Mouse (Mus musculus): Measurements from ENCODE around the gene Sntg2. TPM values are rescaled to one million over a fixed set of nuclear protein-coding genes. Genes with fewer than 3 reads are reported as not detected.

Gene Sntg2
- polyA plus RNA-seq, 1 experiment from 2014 or later: 1.5 TPM

GRCm38 (mm10) chr12:30272242-30272985 is 100.8 kb downstream of the Sntg2 start:
- no peaks in the 10 kb centered on the region for H3K36me3 ChIP-seq
- H3K9ac ChIP-seq: no peak overlapping the region
- H3K27ac ChIP-seq: no peak overlapping the region
- 89% methylated on average over 8 of the region's 8 CpGs for WGBS
- H3K4me1 ChIP-seq: no peaks in the 10 kb centered on the region
- no peaks in the 10 kb centered on the region for H3K9me3 ChIP-seq
- ATAC-seq (ENCODE audit: insufficient number of reproducible peaks, insufficient read depth, low FRiP score, low TSS enrichment, low read depth): no peak
- no peak overlapping the region for H3K4me2 ChIP-seq
- no peaks in the 10 kb centered on the region for H3K27me3 ChIP-seq
- H3K4me3 ChIP-seq: no peak overlapping the region

GRCm38 (mm10) chr12:30264206-30264605 is 109.0 kb downstream of the Sntg2 start:
- Histone ChIP-seq H3K4me3 (no peak overlapping the region), H3K9me3 (no peaks in the 10 kb centered on the region), H3K4me1 (0 out of 2 replicates have a peak, but pooled peaks cover 2% of the 10 kb centered on the region), H3K9ac (no peak overlapping the region), H3K4me2 (no peak overlapping the region), H3K27me3 (no peaks in the 10 kb centered on the region), H3K36me3 (no peaks in the 10 kb centered on the region), H3K27ac (no peak overlapping the region)
- WGBS: 68% methylated on average over 5 of the region's 5 CpGs
- ATAC-seq (ENCODE audit: insufficient number of reproducible peaks, insufficient read depth, low FRiP score, low TSS enrichment, low read depth): no peak

DNA sequence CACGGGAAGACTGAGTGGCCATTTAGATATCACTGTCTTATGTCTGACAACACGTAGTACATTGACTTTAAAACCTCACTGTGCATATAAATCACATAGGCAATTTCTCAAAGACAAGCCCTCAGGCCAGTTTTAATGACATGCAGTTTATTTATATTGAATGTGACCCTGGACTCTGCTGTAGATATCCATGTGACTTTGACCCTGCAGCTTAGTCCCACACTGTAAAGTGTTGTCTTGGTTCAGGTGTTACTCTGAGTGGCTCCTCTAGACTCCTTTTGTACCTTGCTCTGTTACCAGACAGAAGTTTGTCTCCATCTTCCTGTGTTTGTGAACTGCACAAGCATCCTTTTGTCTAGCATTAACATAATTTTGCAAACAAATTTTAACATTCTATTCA is 112.0 kb downstream of the Sntg2 start:
- 0 out of 2 replicates have a peak, but pooled peaks cover 2% of the 10 kb centered on the region for H3K4me1 ChIP-seq
- ATAC-seq (ENCODE audit: insufficient number of reproducible peaks, insufficient read depth, low FRiP score, low TSS enrichment, low read depth): no peak
- no peak overlapping the region for H3K4me2 ChIP-seq
- no peak overlapping the region for H3K4me3 ChIP-seq
- H3K9ac ChIP-seq: no peak overlapping the region
- no peaks in the 10 kb centered on the region for H3K9me3 ChIP-seq
- H3K36me3 ChIP-seq: no peaks in the 10 kb centered on the region
- no peak overlapping the region for H3K27ac ChIP-seq
- WGBS: 51% methylated on average over 2 of the region's 2 CpGs
- no peaks in the 10 kb centered on the region for H3K27me3 ChIP-seq

DNA sequence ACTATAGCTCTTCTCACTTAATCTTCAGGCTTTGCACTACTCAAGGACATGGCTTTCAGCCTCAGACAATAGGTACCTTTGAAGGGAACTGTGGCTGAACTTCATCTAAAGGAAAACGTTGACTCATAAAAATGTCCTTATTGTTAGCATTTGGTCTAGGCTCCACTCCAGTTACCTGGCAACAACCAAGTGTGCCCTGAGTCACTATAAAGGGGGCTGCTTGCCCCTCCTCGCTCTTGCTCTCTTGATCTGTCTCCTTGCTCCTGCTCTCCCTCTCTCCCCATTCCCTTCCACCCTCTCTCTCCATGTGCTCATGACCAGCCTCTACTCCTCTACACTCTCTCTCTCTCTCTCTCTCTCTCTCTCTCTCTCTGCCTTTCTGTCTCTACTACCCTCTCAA is 114.5 kb downstream of the Sntg2 start:
- H3K4me2 ChIP-seq: no peak overlapping the region
- no peak overlapping the region for H3K9ac ChIP-seq
- no peaks in the 10 kb centered on the region for H3K27me3 ChIP-seq
- ATAC-seq (ENCODE audit: insufficient number of reproducible peaks, insufficient read depth, low FRiP score, low TSS enrichment, low read depth): no peak
- H3K27ac ChIP-seq: no peak overlapping the region
- H3K9me3 ChIP-seq: no peaks in the 10 kb centered on the region
- 58% methylated on average over 2 of the region's 2 CpGs for WGBS
- H3K4me3 ChIP-seq: no peak overlapping the region
- H3K36me3 ChIP-seq: no peaks in the 10 kb centered on the region
- H3K4me1 ChIP-seq: 0 out of 2 replicates have a peak, but pooled peaks cover 2% of the 10 kb centered on the region

DNA sequence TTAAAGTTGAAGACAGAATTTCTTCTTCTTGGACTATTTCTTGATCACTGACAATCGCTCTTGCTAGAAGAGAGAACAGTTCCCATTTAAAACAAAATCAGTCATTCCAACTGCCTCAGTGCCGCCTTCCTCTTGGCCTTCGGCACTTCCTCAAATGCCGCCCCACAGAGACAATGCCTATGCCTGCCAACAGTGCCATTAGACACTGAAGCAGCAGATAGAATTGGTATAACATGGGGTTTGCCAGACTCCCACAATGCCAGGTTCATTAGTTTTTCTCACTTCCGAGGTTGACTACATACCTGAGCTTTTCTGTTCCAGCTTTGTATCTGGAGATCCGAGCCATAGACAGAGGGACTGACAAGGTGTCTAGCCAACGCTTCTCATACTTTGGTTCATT is 115.5 kb downstream of the Sntg2 start:
- Histone ChIP-seq H3K27ac (no peak overlapping the region), H3K4me2 (no peak overlapping the region), H3K9ac (no peak overlapping the region), H3K36me3 (no peaks in the 10 kb centered on the region), H3K27me3 (no peaks in the 10 kb centered on the region), H3K4me3 (no peak overlapping the region), H3K4me1 (0 out of 2 replicates have a peak, but pooled peaks cover 2% of the 10 kb centered on the region), H3K9me3 (no peaks in the 10 kb centered on the region)
- ATAC-seq (ENCODE audit: insufficient number of reproducible peaks, insufficient read depth, low FRiP score, low TSS enrichment, low read depth): no peak
- WGBS: 93% methylated on average over 7 of the region's 7 CpGs

DNA sequence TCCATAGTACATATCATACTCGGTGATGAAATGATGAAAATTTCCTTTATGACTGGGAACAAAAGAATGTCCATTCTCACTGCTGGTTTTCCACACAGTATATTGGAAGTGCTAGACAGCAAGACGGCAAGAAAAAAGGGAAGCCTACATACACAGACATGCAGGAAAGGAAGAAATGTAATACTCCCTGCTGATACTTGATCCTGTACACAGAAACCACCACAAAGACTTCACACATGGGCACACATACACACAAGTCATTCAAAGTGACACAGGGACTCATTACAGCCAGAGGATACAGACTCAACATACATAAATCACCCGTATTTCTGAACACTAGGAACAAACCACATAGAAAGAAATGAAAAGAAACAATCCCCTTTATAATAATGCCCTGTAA is 117.0 kb downstream of the Sntg2 start:
- WGBS: 56% methylated on average over 3 of the region's 3 CpGs

DNA sequence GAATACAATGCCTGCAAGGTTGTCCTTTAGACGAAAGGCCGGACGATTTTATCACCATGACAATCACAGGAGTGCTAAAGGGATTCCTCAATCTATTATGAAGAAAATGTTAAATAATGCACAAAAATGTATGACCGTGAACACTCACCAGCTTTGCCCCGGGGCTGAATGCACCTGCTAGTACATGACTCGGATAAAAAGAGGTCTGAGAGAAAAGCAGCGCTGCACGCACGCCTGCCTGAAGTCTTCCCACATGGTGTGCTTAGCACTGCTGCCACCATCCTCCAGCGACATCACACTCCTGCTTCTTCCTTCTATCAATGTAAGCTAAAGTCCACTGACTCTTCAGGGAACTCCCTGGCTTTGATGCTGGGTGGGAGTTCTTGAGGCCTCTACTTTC is 118.6 kb downstream of the Sntg2 start:
- no peak overlapping the region for H3K4me2 ChIP-seq
- no peaks in the 10 kb centered on the region for H3K9me3 ChIP-seq
- no peak overlapping the region for H3K4me3 ChIP-seq
- no peak for ATAC-seq (ENCODE audit: insufficient number of reproducible peaks, insufficient read depth, low FRiP score, low TSS enrichment, low read depth)
- H3K4me1 ChIP-seq: no peaks in the 10 kb centered on the region
- H3K36me3 ChIP-seq: no peaks in the 10 kb centered on the region
- WGBS: 80% methylated on average over 10 of the region's 10 CpGs
- no peak overlapping the region for H3K9ac ChIP-seq
- H3K27ac ChIP-seq: no peak overlapping the region
- no peaks in the 10 kb centered on the region for H3K27me3 ChIP-seq

More for the DNA sequence above, 117.0 kb downstream of the Sntg2 start:
- 0 out of 2 replicates have a peak, but pooled peaks cover 2% of the 10 kb centered on the region for H3K4me1 ChIP-seq
- H3K4me3 ChIP-seq: no peak overlapping the region
- no peak overlapping the region for H3K9ac ChIP-seq
- H3K4me2 ChIP-seq: no peak overlapping the region
- ATAC-seq (ENCODE audit: insufficient number of reproducible peaks, insufficient read depth, low FRiP score, low TSS enrichment, low read depth): no peak
- H3K27me3 ChIP-seq: no peaks in the 10 kb centered on the region
- no peaks in the 10 kb centered on the region for H3K9me3 ChIP-seq
- H3K36me3 ChIP-seq: no peaks in the 10 kb centered on the region
- no peak overlapping the region for H3K27ac ChIP-seq

DNA sequence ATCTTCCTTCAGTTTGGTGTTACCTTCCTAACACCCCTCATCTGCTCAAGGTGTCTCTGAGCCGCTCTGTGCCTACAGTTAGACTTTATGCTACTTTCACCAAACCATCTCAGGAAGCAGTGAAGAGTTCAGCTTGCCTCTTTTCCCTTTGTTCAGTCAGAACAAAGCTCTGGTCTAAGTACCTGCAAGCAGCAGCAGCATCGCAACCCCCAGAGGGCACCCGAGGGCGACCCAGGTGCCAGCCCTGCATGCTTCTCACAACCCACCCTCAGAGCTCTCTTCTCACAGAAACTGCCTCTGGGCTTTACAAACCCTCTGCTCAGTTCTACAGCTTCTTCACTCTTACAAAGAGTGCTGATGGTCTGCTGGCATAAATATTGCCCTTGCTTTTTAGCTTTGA is 120.8 kb downstream of the Sntg2 start:
- no peak overlapping the region for H3K9ac ChIP-seq
- no peak overlapping the region for H3K4me2 ChIP-seq
- no peaks in the 10 kb centered on the region; the same call in 1 of the 2 replicates for H3K4me1 ChIP-seq
- 88% methylated on average over 4 of the region's 4 CpGs for WGBS
- no peaks in the 10 kb centered on the region for H3K9me3 ChIP-seq
- no peak overlapping the region for H3K27ac ChIP-seq
- no peaks in the 10 kb centered on the region for H3K36me3 ChIP-seq
- H3K4me3 ChIP-seq: no peak overlapping the region
- no peaks in the 10 kb centered on the region for H3K27me3 ChIP-seq
- no peak for ATAC-seq (ENCODE audit: insufficient number of reproducible peaks, insufficient read depth, low FRiP score, low TSS enrichment, low read depth)

DNA sequence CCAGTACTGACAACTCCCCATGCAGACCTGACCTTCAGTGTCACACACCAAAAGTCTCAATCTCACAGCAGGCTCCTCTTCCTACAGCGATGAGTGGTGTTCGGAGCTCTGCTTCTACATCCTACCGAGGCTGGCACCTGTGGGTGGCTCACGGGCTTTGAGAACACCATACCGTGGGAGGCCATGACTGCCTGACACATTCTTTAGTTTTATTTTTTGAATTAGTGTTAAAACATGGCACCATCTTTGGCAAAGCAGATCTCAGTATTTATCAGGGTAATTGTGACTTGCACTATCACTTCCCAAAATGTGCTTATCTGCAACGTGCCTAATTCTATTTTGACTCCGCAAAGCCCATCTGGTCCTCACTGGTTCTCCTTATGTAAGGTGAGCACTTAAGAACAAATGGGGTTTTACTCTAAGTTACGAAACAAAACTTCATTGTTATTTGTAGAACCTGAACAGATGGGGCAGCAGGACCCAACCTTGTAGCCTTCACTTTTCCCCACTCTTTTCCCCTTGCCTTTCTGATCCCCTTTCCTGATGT is 121.8 kb downstream of the Sntg2 start:
- Histone ChIP-seq H3K4me3 (no peak overlapping the region), H3K9me3 (no peaks in the 10 kb centered on the region), H3K4me2 (no peak overlapping the region), H3K27ac (no peak overlapping the region), H3K36me3 (no peaks in the 10 kb centered on the region), H3K9ac (no peak overlapping the region), H3K27me3 (no peaks in the 10 kb centered on the region), H3K4me1 (no peaks in the 10 kb centered on the region; the same call in 1 of the 2 replicates)
- no peak for ATAC-seq (ENCODE audit: insufficient number of reproducible peaks, insufficient read depth, low FRiP score, low TSS enrichment, low read depth)
- WGBS: 89% methylated on average over 8 of the region's 8 CpGs

- H3K36me3 ChIP-seq: no peaks in the 10 kb centered on the region
- H3K9me3 ChIP-seq: no peaks in the 10 kb centered on the region
- no peaks in the 10 kb centered on the region; the same call in 1 of the 2 replicates for H3K4me1 ChIP-seq
- no peak for ATAC-seq (ENCODE audit: insufficient number of reproducible peaks, insufficient read depth, low FRiP score, low TSS enrichment, low read depth)
- no peak overlapping the region for H3K4me2 ChIP-seq
- 78% methylated on average over 3 of the region's 3 CpGs for WGBS
- H3K27ac ChIP-seq: no peak overlapping the region
- no peaks in the 10 kb centered on the region for H3K27me3 ChIP-seq
- no peak overlapping the region for H3K4me3 ChIP-seq
- H3K9ac ChIP-seq: no peak overlapping the region
These were observed 124.1 kb downstream of the Sntg2 start for GRCm38 (mm10) chr12:30249068-30249467.

DNA sequence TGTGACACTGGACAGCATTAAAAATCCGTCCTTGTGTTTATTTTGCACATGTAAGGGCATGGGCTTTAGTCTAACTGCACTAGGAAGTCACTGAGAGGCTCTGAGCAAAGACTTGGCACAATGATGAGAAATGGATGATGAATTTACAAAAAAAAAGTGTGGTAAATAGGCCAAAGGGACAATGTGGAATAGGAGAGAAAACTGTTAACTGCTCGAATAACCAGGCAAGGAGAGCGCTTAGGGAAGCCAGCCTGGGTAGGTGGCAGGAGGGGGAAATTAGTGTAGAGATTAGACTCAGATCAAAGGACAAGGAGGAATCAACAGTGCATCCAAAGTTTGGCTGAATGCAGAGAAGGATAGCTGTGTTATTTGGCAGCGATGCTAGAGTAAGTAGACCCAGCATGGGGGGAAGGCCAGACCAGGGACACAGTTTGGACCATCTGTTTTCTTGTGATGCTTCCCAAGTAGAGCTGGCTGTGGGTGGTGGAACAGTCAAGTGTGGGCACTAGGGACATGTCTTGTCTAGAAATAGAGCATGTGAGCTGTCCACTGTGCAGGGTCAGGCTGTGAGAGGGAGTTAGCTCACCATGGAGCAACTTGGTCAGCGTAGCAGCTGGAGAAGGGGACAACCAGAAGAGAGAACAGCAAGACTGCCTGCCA is 126.8 kb downstream of the Sntg2 start:
- Histone ChIP-seq H3K4me1 (no peaks in the 10 kb centered on the region; the same call in 1 of the 2 replicates), H3K9me3 (no peaks in the 10 kb centered on the region), H3K4me2 (no peak overlapping the region), H3K27me3 (no peaks in the 10 kb centered on the region), H3K27ac (no peak overlapping the region), H3K36me3 (no peaks in the 10 kb centered on the region), H3K4me3 (no peak overlapping the region), H3K9ac (no peak overlapping the region)
- WGBS: 82% methylated on average over 5 of the region's 5 CpGs
- ATAC-seq (ENCODE audit: insufficient number of reproducible peaks, insufficient read depth, low FRiP score, low TSS enrichment, low read depth): no peak

DNA sequence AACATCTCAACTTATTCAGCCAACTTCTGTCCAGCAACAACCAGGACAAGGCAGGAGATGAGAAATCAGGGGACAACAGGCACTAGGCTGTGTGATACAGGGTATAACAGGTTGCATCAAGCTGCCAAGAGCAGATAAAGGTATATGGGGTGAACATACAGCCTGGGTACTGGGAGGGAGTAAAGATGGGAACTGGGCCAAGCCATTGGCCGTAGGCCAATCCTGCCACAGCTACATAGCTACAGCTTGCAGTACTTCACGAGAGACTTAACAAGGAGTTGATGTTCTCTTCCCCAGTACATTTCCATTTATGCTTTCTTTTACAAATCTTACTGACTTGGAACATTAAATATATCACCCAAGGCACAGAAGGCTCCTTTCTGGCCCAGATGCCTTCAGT is 129.0 kb downstream of the Sntg2 start:
- H3K27me3 ChIP-seq: no peaks in the 10 kb centered on the region
- ATAC-seq (ENCODE audit: insufficient number of reproducible peaks, insufficient read depth, low FRiP score, low TSS enrichment, low read depth): no peak
- H3K4me3 ChIP-seq: no peak overlapping the region

More for the DNA sequence above, 129.0 kb downstream of the Sntg2 start:
- no peaks in the 10 kb centered on the region; the same call in 1 of the 2 replicates for H3K4me1 ChIP-seq
- H3K9ac ChIP-seq: no peak overlapping the region
- no peak overlapping the region for H3K4me2 ChIP-seq
- WGBS: 53% methylated on average over 2 of the region's 2 CpGs
- no peaks in the 10 kb centered on the region for H3K36me3 ChIP-seq
- H3K9me3 ChIP-seq: no peaks in the 10 kb centered on the region
- H3K27ac ChIP-seq: no peak overlapping the region
